Mouse (Mus musculus) limb, embryonic 10.5 days (tissue): ENCODE results near the gene Spata4. TPM values are rescaled to one million over a fixed set of nuclear protein-coding genes. Genes with fewer than 3 reads are reported as not detected.

Experiments used
- DNase-seq: peaks from one replicate; pipeline ENCODE4 v3.0.0-alpha.2; 2017; ENCODE audit warnings: low spot score
- H3K27ac ChIP-seq: fragments of 300-500 bp; sonication (generic); 2 replicates; pipeline ENCODE4 v1.5.1; 2016; ENCODE audit warnings: mild to moderate bottlenecking
- H3K27me3 ChIP-seq: fragments of 300-500 bp; sonication (generic); 2 replicates; pipeline ENCODE4 v1.6.1; 2016; ENCODE audit warnings: low read depth, mild to moderate bottlenecking; ENCODE audit not compliant: poor library complexity, severe bottlenecking
- H3K36me3 ChIP-seq: fragments of 300-500 bp; sonication (generic); 2 replicates; pipeline ENCODE4 v1.6.1; 2016; ENCODE audit warnings: mild to moderate bottlenecking, moderate library complexity
- H3K4me1 ChIP-seq: fragments of 300-500 bp; sonication (generic); 2 replicates; pipeline ENCODE4 v1.6.1; 2016
- H3K4me3 ChIP-seq: fragments of 300-500 bp; sonication (generic); 2 replicates; pipeline ENCODE4 v1.5.1; 2016; ENCODE audit warnings: mild to moderate bottlenecking, moderate library complexity
- H3K9me3 ChIP-seq: fragments of 300-500 bp; sonication (generic); replicated peaks from 2 replicates; pipeline ENCODE4 v1.6.1; 2016; ENCODE audit warnings: mild to moderate bottlenecking
- WGBS: fragments of 180-500 bp; shearing (Covaris S2); methylation state at CpG from one replicate; pipeline ENCODE4 v1.1.7; 2016; 5-methylcytosine and 5-hydroxymethylcytosine counted together
- polyA plus RNA-seq: library from polyadenylated mRNA; unstranded; fragments of >200 nt; fragmentation: Nextera tagmentation; extraction: Ambion mirVana; gene quantifications from 2 replicates; pipeline ENCODE4 v1.2.1, GENCODE M21; 2016

Spata4 gene
- not detected in 2 replicates for polyA plus RNA-seq

- peak; percentile 58 for DNase-seq
- Histone ChIP-seq H3K9me3 (no peaks in the 10 kb centered on the region), H3K4me1 (peaks cover 7% of the 10 kb centered on the region), H3K27ac (no peak within 1 kb of the TSS), H3K4me3 (peak within 1 kb of the TSS; percentile 47), H3K36me3 (no peaks in the 10 kb centered on the region), H3K27me3 (no peaks in the 10 kb centered on the region)
- WGBS, result 11% methylated on average over 21 of the region's 21 CpGs
These were observed at the start of gene Spata4 for GRCm38 (mm10) chr8:54600671-54601251. Spata4 (plus strand) TSS chr8:54600781.

GRCm38 (mm10) chr8:54554921-54555320 lies 45.7 kb upstream of the Spata4 start:
- H3K27ac ChIP-seq, result no peak overlapping the region
- no peaks in the 10 kb centered on the region for H3K4me1 ChIP-seq
- H3K4me3 ChIP-seq, result no peak overlapping the region
- no peaks in the 10 kb centered on the region for H3K27me3 ChIP-seq
- H3K9me3 ChIP-seq, result no peaks in the 10 kb centered on the region
- WGBS, result 83% methylated on average over 2 of the region's 2 CpGs
- DNase-seq, result no peak
- no peaks in the 10 kb centered on the region for H3K36me3 ChIP-seq

DNA sequence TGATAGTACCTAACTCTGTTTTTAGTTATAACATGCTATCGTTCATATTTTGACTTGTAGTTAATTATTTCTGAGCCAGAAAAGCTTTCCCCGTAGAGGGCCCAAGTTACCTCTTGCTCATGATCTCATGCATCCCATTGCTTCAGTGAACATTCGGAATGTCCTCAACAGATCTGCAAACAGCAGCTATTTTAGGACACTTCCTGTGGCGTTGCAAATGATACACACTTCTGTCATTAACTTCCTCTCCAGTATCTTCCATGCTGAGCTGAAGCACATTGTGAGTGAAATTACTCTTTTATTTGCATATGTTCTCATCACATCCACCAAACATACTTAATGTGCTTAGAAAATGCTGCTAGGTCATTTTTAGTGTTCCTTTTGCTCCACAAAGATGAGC lies 38.4 kb upstream of the Spata4 start:
- no peaks in the 10 kb centered on the region for H3K4me1 ChIP-seq
- H3K27ac ChIP-seq, result no peak overlapping the region
- H3K27me3 ChIP-seq, result no peaks in the 10 kb centered on the region
- 92% methylated on average over 4 of the region's 4 CpGs for WGBS
- DNase-seq, result no peak
- H3K4me3 ChIP-seq, result no peak overlapping the region
- no peaks in the 10 kb centered on the region for H3K36me3 ChIP-seq
- no peaks in the 10 kb centered on the region for H3K9me3 ChIP-seq

GRCm38 (mm10) chr8:54565181-54565580 lies 35.4 kb upstream of the Spata4 start:
- no peak for DNase-seq
- WGBS, result 92% methylated on average over 1 of the region's 1 CpGs
- Histone ChIP-seq H3K27ac (no peak overlapping the region), H3K9me3 (no peaks in the 10 kb centered on the region), H3K4me1 (no peaks in the 10 kb centered on the region), H3K27me3 (no peaks in the 10 kb centered on the region), H3K36me3 (no peaks in the 10 kb centered on the region), H3K4me3 (no peak overlapping the region)

DNA sequence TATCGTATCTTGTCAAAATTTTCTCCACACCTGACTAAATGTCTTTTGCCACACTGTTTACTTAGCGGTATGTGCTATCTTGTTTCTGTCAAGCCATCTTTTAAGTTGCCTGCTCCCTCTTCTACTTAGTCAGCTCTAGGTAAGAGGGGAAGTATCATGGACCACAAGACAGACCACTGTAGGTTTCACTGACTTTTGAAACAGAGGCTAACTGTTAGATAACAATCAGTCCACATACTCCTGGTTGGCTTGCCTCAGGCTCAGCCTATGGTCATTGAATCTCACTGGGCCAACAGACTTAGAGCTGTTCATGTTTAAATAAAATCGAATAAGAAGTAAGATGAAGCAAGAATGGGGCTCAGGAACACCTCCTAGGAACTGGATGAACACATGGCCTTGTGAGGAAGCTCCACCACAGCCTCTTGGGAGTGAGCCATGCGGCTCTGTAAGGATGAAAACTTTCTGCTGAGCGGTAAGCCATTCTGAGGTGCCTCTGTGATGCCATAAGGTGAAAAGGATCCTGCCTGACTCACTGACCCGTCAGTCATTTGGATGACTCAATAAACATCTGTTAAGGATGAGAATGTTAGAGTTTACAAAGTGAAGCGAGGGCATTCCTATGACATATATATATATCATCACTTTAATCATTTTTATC lies 34.8 kb upstream of the Spata4 start:
- Histone ChIP-seq H3K27ac (no peak overlapping the region), H3K36me3 (no peaks in the 10 kb centered on the region), H3K4me3 (no peak overlapping the region), H3K9me3 (no peaks in the 10 kb centered on the region), H3K27me3 (no peaks in the 10 kb centered on the region), H3K4me1 (peaks cover 3% of the 10 kb centered on the region; the same call in 1 of the 2 replicates)
- WGBS, result 89% methylated on average over 7 of the region's 7 CpGs
- DNase-seq, result no peak

DNA sequence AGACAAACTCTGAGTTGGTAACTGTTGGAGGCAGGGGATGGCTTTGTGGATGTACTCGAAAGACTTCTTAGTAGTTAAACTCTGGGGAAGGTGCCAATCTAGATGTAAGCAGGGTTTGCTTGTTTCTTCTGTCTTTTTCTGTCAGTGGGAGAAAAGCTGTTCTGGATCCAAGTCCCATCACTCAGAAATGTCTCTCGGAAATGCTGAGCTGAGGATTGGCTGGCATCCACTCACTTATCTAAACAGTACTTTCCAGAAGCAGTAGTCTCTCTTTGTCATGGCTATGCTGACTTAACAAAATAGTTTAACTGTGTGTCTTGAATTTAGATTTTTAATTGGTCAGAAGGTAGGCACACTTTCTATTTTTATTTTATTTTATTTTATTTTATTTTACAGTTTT lies 33.4 kb upstream of the Spata4 start:
- DNase-seq, result no peak
- Histone ChIP-seq H3K4me1 (peaks cover 7% of the 10 kb centered on the region; the same call in 1 of the 2 replicates), H3K27ac (no peak overlapping the region), H3K4me3 (no peak overlapping the region), H3K9me3 (no peaks in the 10 kb centered on the region), H3K27me3 (no peaks in the 10 kb centered on the region), H3K36me3 (no peaks in the 10 kb centered on the region)
- 87% methylated on average over 2 of the region's 2 CpGs for WGBS

DNA sequence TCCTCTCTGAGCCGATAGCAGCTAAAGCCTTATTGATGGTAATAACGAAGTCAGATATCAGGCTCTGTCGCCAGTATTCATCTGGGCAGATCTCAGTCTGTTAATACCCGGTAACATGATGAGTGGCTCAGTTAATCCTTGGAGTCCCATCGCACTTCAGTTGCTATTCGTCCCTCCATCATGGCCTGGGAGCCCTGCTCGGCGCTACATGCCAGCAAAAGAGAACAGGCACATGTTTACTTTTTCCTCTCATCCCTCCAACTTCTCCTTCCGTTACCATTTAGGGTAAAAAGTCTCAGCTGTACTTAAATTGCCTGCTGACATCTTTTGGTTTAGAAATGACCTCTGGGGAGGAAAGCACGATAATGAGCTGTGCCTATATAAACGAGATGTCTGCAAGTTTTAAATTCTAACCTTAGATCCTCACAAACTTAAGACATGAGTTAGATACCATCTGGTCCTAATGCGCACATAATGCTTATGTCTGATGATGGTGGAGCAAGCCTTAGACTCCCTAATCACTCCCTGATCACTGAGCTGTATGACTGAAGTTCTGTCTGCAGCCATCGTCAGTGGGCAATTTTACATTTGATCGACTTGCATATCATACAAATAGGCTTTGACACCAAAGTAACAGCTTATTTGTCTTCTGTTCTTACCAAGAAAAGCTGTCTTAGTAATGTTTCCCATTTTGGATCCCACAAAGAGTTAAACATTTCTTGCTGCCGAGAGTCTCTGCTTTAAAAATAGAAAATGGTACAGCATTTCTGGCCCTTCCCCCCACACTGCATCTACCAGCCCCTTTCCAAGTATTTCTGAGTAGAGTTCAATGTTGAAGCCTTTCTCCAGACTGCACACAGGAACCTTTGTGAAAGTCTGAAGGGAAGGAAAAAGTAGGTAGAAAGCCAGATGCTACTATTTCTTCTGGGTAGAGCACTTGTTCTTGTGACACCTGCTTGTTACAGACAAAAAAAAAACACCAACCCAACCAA lies 29.7 kb upstream of the Spata4 start:
- Histone ChIP-seq H3K4me1 (peaks cover 7% of the 10 kb centered on the region; the same call in 1 of the 2 replicates), H3K27ac (no peak overlapping the region), H3K4me3 (no peak overlapping the region), H3K36me3 (no peaks in the 10 kb centered on the region), H3K27me3 (no peaks in the 10 kb centered on the region), H3K9me3 (no peaks in the 10 kb centered on the region)
- DNase-seq, result no peak
- 61% methylated on average over 15 of the region's 15 CpGs for WGBS

DNA sequence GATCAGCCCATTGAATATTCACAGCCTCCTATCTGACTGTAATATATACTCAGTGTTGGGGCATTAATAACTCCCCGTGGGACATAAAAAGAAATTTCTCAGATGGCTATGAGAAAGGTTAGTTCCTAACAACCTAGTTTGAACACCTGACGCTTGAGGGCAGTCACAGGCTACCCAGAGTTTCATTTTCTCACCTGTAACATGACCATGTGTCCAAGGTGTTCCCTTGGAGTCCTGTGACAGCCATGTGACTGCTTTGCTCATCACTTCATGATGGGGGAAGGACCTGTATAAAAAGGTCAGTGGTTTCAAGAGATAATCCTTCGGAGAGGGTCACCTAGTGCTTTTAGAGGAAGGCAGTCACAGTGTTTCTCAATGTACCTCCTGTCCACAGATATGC lies 19.1 kb upstream of the Spata4 start:
- 88% methylated on average over 3 of the region's 3 CpGs for WGBS
- Histone ChIP-seq H3K4me1 (no peaks in the 10 kb centered on the region), H3K27ac (no peak overlapping the region), H3K36me3 (no peaks in the 10 kb centered on the region), H3K4me3 (no peak overlapping the region), H3K27me3 (no peaks in the 10 kb centered on the region), H3K9me3 (no peaks in the 10 kb centered on the region)
- no peak for DNase-seq

- no peaks in the 10 kb centered on the region for H3K4me1 ChIP-seq
- no peaks in the 10 kb centered on the region for H3K9me3 ChIP-seq
- no peak for DNase-seq
- no peak overlapping the region for H3K27ac ChIP-seq
- WGBS, result 41% methylated on average over 1 of the region's 1 CpGs
- H3K27me3 ChIP-seq, result no peaks in the 10 kb centered on the region
- H3K36me3 ChIP-seq, result no peaks in the 10 kb centered on the region
- H3K4me3 ChIP-seq, result no peak overlapping the region
These were observed 17.7 kb upstream of the Spata4 start for GRCm38 (mm10) chr8:54582886-54583285.

DNA sequence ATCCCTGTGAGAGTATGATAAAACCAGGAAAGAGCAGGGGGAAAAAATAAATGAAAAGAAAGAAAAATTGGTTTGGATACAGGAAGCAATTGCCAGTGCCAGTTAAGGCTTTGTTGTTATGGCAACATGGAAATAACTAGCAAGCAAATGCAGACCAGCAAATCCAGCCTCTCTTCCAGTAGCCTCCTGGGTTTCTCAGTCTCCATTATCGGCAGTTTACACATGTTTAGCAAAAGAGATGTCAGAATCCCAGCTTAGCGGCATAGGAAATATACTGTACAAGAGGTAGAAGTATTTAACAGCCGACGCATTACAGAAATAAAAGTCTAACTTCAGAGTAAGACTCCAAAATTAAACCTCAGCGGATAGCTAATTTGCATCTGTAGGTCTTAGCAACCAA lies 5.9 kb upstream of the Spata4 start:
- WGBS, result 93% methylated on average over 5 of the region's 5 CpGs
- no peak overlapping the region for H3K27ac ChIP-seq
- H3K9me3 ChIP-seq, result no peaks in the 10 kb centered on the region

DNA sequence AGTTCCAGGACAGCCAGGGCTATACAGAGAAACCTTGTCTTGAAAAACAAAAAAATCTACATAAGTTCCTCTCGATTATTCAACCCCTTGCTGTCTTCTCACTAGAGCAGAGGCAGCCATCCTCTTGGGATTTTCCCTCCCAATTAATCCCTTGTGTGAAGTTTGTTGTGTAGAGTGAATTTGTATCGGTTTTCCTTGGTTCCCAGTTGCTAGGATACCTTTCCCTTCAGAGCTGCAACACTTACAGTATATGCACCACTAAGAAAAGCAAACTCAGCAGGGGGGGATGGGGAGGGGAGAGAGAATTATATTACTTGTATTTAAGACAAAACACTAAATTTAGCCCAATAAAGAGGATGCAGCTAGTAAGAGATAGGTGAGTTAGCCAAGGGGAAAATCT lies 4.5 kb upstream of the Spata4 start:
- no peaks in the 10 kb centered on the region for H3K27me3 ChIP-seq
- peaks cover 7% of the 10 kb centered on the region for H3K4me1 ChIP-seq
- no peak for DNase-seq
- no peak overlapping the region for H3K4me3 ChIP-seq
- WGBS, result 80% methylated on average over 2 of the region's 2 CpGs
- no peaks in the 10 kb centered on the region for H3K9me3 ChIP-seq
- H3K27ac ChIP-seq, result no peak overlapping the region
- H3K36me3 ChIP-seq, result no peaks in the 10 kb centered on the region

More for the DNA sequence above, 5.9 kb upstream of the Spata4 start:
- no peak overlapping the region for H3K4me3 ChIP-seq
- no peaks in the 10 kb centered on the region for H3K27me3 ChIP-seq
- no peaks in the 10 kb centered on the region for H3K4me1 ChIP-seq
- H3K36me3 ChIP-seq, result no peaks in the 10 kb centered on the region
- DNase-seq, result no peak

DNA sequence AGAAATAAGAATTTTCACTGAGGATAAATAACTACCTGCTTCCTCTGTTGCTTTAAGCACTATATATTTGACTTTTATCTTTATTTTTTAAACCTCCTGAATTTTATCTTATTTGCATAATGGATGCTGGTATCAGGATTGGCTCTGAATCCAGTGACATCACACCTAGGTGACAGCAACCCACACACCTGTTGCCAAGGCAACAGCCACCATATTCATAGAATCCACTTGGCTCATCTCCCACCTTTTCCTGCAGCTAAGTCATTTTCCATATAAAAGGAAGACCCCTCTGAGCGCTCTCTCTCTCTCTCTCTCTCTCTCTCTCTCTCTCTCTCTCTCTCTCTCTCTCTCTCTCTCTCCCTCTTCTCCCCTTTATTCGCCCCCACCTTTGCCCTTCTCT lies 3.6 kb upstream of the Spata4 start:
- WGBS, result 92% methylated on average over 2 of the region's 2 CpGs
- Histone ChIP-seq H3K27me3 (no peaks in the 10 kb centered on the region), H3K36me3 (no peaks in the 10 kb centered on the region), H3K27ac (no peak overlapping the region), H3K4me3 (no peak overlapping the region), H3K9me3 (no peaks in the 10 kb centered on the region), H3K4me1 (peaks cover 7% of the 10 kb centered on the region)
- no peak for DNase-seq

GRCm38 (mm10) chr8:54597386-54597785 lies 3.2 kb upstream of the Spata4 start:
- H3K4me3 ChIP-seq, result no peak overlapping the region
- no peaks in the 10 kb centered on the region for H3K36me3 ChIP-seq
- no peaks in the 10 kb centered on the region for H3K9me3 ChIP-seq
- H3K4me1 ChIP-seq, result peaks cover 7% of the 10 kb centered on the region
- H3K27me3 ChIP-seq, result no peaks in the 10 kb centered on the region
- WGBS, result 85% methylated on average over 2 of the region's 2 CpGs
- H3K27ac ChIP-seq, result no peak overlapping the region
- DNase-seq, result no peak
